Mouse (Mus musculus) limb, embryonic 14.5 days (tissue): ENCODE measurements at regions not wholly inside any gene's neighbourhood (a gene's known extent, or its start where the extent isn't known, plus 50 kb on each side); places are given as distances from the start of the nearest gene placed in this dataset.

Experiments used
- ATAC-seq: fragments of 200-750 bp; cut with Nextera tagmentation; 2 replicates; pipeline ENCODE4 v1.8.0; 2017; ENCODE audit warnings: low read depth, moderate number of reproducible peaks, moderate TSS enrichment; ENCODE audit not compliant: low FRiP score
- DNase-seq: peaks from one replicate; pipeline ENCODE4 v3.0.0-alpha.2; 2015; ENCODE audit warnings: low spot score
- H3K27ac ChIP-seq: fragments of 300-500 bp; sonication (generic); replicated peaks from 2 replicates; pipeline ENCODE4 v1.5.1; 2014; ENCODE audit warnings: low read depth, mild to moderate bottlenecking, low read length, moderate library complexity, mixed read lengths
- H3K27me3 ChIP-seq: fragments of 300-500 bp; sonication (generic); 2 replicates; pipeline ENCODE4 v1.6.1; 2014; ENCODE audit warnings: low read length, mixed read lengths; ENCODE audit not compliant: control insufficient read depth, insufficient read depth
- H3K36me3 ChIP-seq: fragments of 300-500 bp; sonication (generic); 2 replicates; pipeline ENCODE4 v1.6.1; 2014; ENCODE audit warnings: mild to moderate bottlenecking, low read length, moderate library complexity, mixed read lengths; ENCODE audit not compliant: control insufficient read depth, insufficient read depth
- H3K4me1 ChIP-seq: fragments of 300-500 bp; sonication (generic); 2 replicates; pipeline ENCODE4 v1.6.1; 2014; ENCODE audit warnings: antibody characterized with exemption, low read length, mixed read lengths; ENCODE audit not compliant: control insufficient read depth, insufficient read depth
- H3K4me2 ChIP-seq: fragments of 300-500 bp; sonication (generic); replicated peaks from 2 replicates; pipeline ENCODE4 v1.6.1; 2014; ENCODE audit warnings: low read depth, mild to moderate bottlenecking, low read length, moderate library complexity; ENCODE audit not compliant: severe bottlenecking
- H3K4me3 ChIP-seq: fragments of 300-500 bp; sonication (generic); replicated peaks from 2 replicates; pipeline ENCODE4 v1.5.1; 2014; ENCODE audit warnings: low read length
- H3K9ac ChIP-seq: fragments of 300-500 bp; sonication (generic); 2 replicates; pipeline ENCODE4 v1.6.1; 2014; ENCODE audit warnings: mild to moderate bottlenecking, low read depth, low read length, moderate library complexity; ENCODE audit not compliant: severe bottlenecking
- H3K9me3 ChIP-seq: fragments of 300-500 bp; sonication (generic); 2 replicates; pipeline ENCODE4 v1.6.1; 2016; ENCODE audit warnings: low read length; ENCODE audit not compliant: control insufficient read depth
- POLR2A ChIP-seq: fragments of 200-500 bp; IDR thresholded peaks from 2 replicates; pipeline ENCODE4 v1.8.0; 2012; ENCODE audit warnings: inconsistent platforms, mild to moderate bottlenecking, moderate library complexity, borderline replicate concordance; ENCODE audit not compliant: insufficient read depth, insufficient read length; ENCODE audit errors: extremely low read depth
- whole genome bisulfite sequencing: fragments of 180-500 bp; shearing (Covaris S2); extraction: QIAGEN DNeasy Blood & Tissue Kit; methylation state at CpG from one replicate; pipeline ENCODE4 v1.1.7; 2014; 5-methylcytosine and 5-hydroxymethylcytosine counted together

DNA sequence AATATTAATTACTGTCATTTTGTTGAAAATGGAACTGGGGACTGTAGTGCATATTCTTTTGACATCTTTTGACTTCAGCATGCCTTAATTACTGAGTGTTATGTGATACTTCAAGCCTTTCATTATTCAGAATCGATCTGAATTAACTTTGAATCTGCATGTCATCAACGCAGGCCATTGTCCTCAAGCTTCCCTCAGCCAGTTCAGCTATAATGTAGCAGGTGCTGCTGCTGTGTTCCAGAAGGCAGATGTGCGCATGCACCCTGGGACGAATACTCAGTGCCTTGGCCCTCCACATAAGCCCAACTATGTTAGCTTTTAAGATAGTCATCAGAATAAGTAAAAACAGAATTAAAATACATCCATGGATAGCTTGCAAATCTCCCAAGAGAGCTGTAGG, 1466.4 kb downstream of the 4930444P10Rik start:
- Histone ChIP-seq H3K36me3 (no peaks in the 10 kb centered on the region), H3K4me3 (no peak overlapping the region), H3K9me3 (no peaks in the 10 kb centered on the region), H3K9ac (no peak overlapping the region), H3K4me2 (no peak overlapping the region), H3K27me3 (no peaks in the 10 kb centered on the region), H3K4me1 (no peaks in the 10 kb centered on the region), H3K27ac (no peak overlapping the region)
- DNase-seq (no peak), ATAC-seq (no peak)
- TF ChIP-seq POLR2A, result no peak
- 85% methylated on average over 4 of the region's 4 CpGs for WGBS

DNA sequence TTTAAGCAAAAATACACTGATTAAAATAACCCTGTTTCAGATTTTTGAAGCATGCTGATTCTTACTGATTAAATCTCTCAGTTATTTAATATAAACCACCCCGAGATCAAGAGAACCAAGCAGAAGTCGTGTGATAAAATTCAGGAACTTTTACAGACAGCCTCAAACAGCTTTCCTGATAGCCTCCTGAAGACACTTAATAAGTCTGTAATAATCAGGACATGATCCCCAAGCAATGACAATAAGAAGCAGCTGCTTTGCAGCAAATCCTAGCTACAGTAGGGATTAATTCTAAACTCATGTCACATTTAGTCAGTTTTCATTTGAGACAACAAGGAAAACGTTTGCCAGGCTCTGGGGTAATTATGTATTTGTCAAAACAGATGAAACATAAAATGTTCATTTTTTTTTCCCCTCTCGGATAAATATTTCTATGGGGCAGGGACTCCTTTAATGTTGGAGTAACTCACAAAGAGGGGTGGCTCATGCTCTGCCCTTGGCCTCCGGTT, 1472.1 kb downstream of the 4930444P10Rik start:
- H3K4me2 ChIP-seq, result no peak overlapping the region
- WGBS, result 51% methylated on average over 5 of the region's 5 CpGs
- no peak for TF ChIP-seq POLR2A
- H3K9ac ChIP-seq, result no peak overlapping the region
- no peak overlapping the region for H3K4me3 ChIP-seq
- DNase-seq (no peak), ATAC-seq (no peak)
- no peaks in the 10 kb centered on the region for H3K4me1 ChIP-seq
- H3K27me3 ChIP-seq, result no peaks in the 10 kb centered on the region
- no peaks in the 10 kb centered on the region for H3K36me3 ChIP-seq
- no peak overlapping the region for H3K27ac ChIP-seq
- no peaks in the 10 kb centered on the region for H3K9me3 ChIP-seq

DNA sequence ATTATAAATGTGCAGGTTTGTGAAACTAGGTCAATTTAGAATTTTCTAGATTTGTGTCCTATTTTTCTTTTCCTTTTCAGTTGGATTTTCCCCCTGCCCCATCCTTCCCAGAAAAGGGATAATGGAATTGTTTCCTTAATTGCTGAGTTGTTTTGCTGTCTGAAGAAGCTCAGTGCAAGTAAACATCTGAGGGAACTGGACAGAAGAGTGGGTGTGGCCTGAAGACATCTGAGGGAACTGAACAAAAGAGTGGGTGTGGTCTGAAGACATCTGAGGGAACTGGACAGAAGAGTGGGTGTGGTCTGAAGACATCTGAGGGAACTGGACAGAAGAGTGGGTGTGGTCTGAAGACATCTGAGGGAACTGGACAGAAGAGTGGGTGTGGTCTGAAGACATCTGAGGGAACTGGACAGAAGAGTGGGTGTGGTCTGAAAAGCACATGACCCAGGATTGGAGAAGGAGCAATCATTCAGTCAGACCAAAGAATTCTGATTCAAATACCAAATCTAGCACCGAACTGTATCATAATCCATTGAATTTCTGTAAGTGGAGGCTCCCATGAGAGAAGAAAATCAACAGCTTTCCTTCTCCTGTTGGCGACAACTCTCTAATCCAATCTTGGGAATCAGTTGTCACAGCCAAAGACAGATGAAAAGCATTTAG, 1479.8 kb downstream of the 4930444P10Rik start:
- ATAC-seq, result no peak

DNA sequence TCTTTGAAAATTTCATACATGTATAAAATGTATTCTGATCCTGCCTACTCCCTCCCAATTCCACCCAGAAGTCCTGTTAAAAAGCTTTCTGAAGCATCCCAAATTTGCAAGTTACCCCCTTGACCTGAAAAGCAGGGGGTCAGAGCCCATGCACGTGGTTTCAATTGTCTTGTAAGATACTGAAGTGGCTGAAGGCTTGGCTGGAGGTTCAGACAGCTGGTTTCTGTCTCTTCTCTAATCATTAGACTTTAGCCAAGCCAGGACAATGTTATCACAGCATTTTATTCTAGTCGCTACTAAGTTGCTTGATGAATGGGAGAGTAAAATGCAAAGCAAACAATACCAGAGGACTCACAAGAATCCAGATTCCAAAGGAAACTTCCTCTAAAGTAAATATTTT, 1484.1 kb downstream of the 4930444P10Rik start:
- WGBS, result 19% methylated on average over 2 of the region's 2 CpGs
- DNase-seq (no peak), ATAC-seq (no peak)
- no peaks in the 10 kb centered on the region for H3K36me3 ChIP-seq
- no peak overlapping the region for H3K4me3 ChIP-seq
- H3K9me3 ChIP-seq, result no peaks in the 10 kb centered on the region
- H3K4me1 ChIP-seq, result no peaks in the 10 kb centered on the region
- H3K4me2 ChIP-seq, result no peak overlapping the region
- no peak overlapping the region for H3K27ac ChIP-seq
- no peak overlapping the region for H3K9ac ChIP-seq
- no peaks in the 10 kb centered on the region for H3K27me3 ChIP-seq
- no peak for TF ChIP-seq POLR2A

More for the DNA sequence above, 1479.8 kb downstream of the 4930444P10Rik start:
- no peaks in the 10 kb centered on the region for H3K4me1 ChIP-seq
- no peak overlapping the region for H3K9ac ChIP-seq
- H3K9me3 ChIP-seq, result no peaks in the 10 kb centered on the region
- H3K4me2 ChIP-seq, result no peak overlapping the region
- TF ChIP-seq POLR2A, result no peak
- DNase-seq, result no peak
- no peaks in the 10 kb centered on the region for H3K27me3 ChIP-seq
- no peak overlapping the region for H3K4me3 ChIP-seq
- no peaks in the 10 kb centered on the region for H3K36me3 ChIP-seq
- 91% methylated on average over 2 of the region's 2 CpGs for WGBS
- H3K27ac ChIP-seq, result no peak overlapping the region

DNA sequence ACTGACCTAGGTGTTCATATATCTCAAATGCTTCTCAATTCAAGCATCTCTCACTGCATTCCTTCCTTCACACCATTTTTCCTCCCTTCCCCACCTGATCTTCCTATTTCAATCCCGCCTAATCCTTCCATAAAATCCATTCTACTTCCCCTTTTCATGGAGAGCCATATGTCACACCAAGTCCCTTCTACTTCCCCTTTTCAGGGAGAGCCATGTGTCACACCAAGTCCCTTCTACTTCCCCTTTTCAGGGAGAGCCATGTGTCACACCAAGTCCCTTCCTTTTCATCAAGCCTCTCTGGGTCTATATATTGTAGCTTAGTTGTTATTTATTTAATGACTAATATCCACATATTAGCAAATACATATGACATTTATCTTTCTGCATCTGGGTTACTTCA, 1497.2 kb downstream of the 4930444P10Rik start:
- Histone ChIP-seq H3K9ac (no peak overlapping the region), H3K4me1 (no peaks in the 10 kb centered on the region), H3K9me3 (no peaks in the 10 kb centered on the region), H3K27ac (no peak overlapping the region), H3K36me3 (no peaks in the 10 kb centered on the region), H3K4me2 (no peak overlapping the region), H3K27me3 (no peaks in the 10 kb centered on the region), H3K4me3 (no peak overlapping the region)
- ATAC-seq (no peak), DNase-seq (no peak)
- no peak for TF ChIP-seq POLR2A
- WGBS, result 63% methylated on average over 1 of the region's 1 CpGs
